Mouse (Mus musculus): Measurements from ENCODE around the gene Socs2.

DNA sequence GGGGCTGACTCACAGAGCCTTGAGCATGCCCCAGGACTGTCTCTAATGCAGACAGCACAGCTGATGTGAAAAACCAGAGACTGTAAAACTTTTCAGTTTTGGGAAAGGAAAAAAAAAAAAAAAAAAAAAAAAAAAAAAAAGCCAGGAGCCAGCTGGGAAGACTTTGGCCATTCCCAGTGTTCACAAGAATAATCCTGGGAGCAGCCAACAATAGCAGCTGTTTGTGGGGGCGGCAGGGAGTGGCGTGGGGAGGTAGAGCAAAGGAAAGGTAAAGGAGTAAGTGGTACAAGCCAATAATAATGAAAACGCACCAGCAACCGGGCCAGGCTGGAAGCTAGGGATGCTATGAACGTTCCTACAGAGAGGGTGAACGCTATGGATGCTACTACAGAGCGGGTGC lies 60.3 kb downstream of the Socs2 start:
- TF ChIP-seq CTCF (IDR thresholded peaks at IDR 0.05; ENCODE audit: insufficient read depth, low read length) (no peak), POLR2A (IDR thresholded peaks at IDR 0.05; ENCODE audit: borderline replicate concordance, extremely low read depth, low read depth, low read length) (no peak)

All from lung, adult 2 months (tissue).